Mouse (Mus musculus) C2C12 (cell line): ENCODE results near the gene Dhx37.

Experiments
- CEBPB ChIP-seq: IDR thresholded peaks from one replicate; pipeline ENCODE4 v1.6.1; 2011; ENCODE audit warnings: low read depth, mild to moderate bottlenecking, control low read depth, moderate library complexity
- CTCF ChIP-seq: IDR thresholded peaks from one replicate; pipeline ENCODE4 v1.5.1; 2011; ENCODE audit not compliant: control insufficient read depth, insufficient read depth, insufficient read length
- FOSL1 ChIP-seq: IDR thresholded peaks from one replicate; pipeline ENCODE4 v1.8.0; 2011; ENCODE audit warnings: mild to moderate bottlenecking, low read length; ENCODE audit not compliant: poor library complexity, insufficient read depth, severe bottlenecking
- MAX ChIP-seq: IDR thresholded peaks from one replicate; pipeline ENCODE4 v1.6.1; 2011; ENCODE audit warnings: mild to moderate bottlenecking, control low read depth
- MYOD1 ChIP-seq: IDR thresholded peaks from one replicate; pipeline ENCODE4 v1.6.1; 2011; ENCODE audit warnings: low read depth; ENCODE audit not compliant: control insufficient read depth, insufficient read length
- MYOG ChIP-seq: IDR thresholded peaks from one replicate; pipeline ENCODE4 v1.6.1; 2011; ENCODE audit not compliant: control insufficient read depth, insufficient read length; ENCODE audit errors: extremely low read depth
- USF1 ChIP-seq: IDR thresholded peaks from one replicate; pipeline ENCODE4 v1.6.1; 2011; ENCODE audit warnings: low read depth, mild to moderate bottlenecking, control low read depth, moderate library complexity

DNA sequence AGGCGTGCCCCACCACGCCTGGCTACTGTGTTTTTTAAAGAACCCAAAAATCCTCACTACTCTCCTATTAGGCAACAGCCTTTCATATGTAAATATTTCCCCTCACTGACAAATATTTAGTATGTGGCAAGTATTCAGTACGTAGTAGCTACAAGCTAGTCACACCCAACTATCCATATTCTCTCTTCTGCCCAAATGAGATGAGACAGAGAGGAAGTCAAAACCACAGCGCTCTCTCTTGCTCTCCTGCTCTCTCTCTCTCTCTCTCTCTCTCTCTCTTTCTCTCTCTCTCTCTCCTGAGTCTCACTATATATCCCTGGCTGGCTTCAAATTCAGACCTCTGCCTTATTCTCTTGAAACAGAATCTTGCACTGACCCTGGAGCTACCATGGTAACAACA is 10.6 kb upstream of the Dhx37 start:
- TF ChIP-seq CTCF: no peak
- TF ChIP-seq MAX: no peak
- no peak for TF ChIP-seq FOSL1
- no peak for TF ChIP-seq MYOD1
- no peak for TF ChIP-seq USF1
- no peak for TF ChIP-seq MYOG
- no peak for TF ChIP-seq CEBPB
